Mouse (Mus musculus) liver, postnatal 0 days (tissue): ENCODE results near the gene Zfp212.

Source experiments
- CTCF ChIP-seq: sonication (generic); IDR thresholded peaks from 2 replicates; pipeline ENCODE4 v1.5.1; 2016; ENCODE audit warnings: antibody characterized with exemption, low read depth
- EP300 ChIP-seq: IDR thresholded peaks from 2 replicates; pipeline ENCODE4 v1.6.1; 2016; ENCODE audit warnings: antibody characterized with exemption, low read depth, mild to moderate bottlenecking

DNA sequence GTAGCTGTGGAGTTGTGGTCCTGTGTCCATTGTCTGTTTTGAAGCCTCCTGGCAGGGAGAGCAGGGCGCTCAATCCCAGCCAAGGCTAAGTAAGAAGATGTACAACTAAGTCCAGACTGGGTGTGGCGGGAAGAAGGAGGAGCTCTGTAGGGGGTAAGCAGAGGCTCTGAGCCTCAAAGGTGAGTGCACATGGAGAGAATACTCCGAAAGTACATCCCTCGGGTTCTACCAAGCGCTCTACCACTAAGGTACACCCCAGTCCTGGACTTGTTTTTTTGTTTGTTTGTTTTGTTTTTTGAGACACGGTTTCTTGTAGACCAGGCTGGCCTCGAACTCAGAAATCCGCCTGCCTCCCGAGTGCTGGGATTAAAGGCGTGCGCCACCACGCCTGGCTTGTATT is 22.2 kb downstream of the Zfp212 start:
- TF ChIP-seq EP300 (no peak), CTCF (no peak)
